Mouse (Mus musculus) embryo, embryonic 10 days (tissue): Measurements from ENCODE around the gene Washc1.
"Not testable (repeated sequence)": the region's sequence is repeated elsewhere in the genome, so short reads cannot be mapped to it uniquely, and the experiment has no call there.

ENCODE experiments used
- DNase-seq: peaks from one replicate; pipeline ENCODE4 v3.0.0-alpha.2; 2015; ENCODE audit warnings: low spot score

Washc1 gene

DNA sequence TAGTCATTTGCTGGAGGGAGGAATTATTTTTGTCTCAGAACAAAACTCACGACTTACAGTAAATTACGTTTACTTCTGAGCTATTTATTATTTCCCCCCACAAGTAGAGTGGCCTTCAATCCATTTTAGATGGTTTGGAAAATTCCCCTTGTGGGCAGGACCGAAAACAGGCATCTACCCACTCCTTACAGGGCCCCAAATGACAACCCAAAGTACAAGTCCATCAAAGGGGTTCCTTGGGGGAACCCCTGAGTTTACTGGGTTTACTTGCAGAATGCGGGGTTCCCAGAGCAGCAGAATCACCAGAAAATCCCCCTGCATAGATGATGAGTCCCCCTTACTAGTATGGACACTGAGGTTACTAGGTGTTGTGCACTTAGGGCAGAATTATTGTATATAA, 821 bp downstream of the Washc1 start:
- no peak for DNase-seq

DNA sequence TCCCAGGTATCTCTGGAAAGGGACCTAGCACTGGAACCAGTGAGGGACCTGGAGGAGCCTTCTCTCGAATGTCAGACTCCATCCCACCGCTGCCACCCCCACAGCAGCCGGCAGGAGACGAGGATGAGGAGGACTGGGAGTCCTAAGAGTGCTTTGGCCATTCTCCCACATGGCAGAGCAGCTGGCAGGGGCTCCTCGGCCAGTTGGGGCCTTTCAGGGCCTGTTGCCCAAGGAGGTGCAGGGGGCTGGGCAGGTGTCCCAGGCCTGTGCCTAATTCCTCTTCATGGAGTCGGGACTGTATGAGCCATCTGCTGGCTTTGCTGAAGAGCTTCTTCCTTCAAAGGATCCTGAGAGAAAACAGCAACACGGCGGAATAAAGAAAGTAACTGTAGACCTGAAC, 7.6 kb downstream of the Washc1 start:
- no peak for DNase-seq

DNA sequence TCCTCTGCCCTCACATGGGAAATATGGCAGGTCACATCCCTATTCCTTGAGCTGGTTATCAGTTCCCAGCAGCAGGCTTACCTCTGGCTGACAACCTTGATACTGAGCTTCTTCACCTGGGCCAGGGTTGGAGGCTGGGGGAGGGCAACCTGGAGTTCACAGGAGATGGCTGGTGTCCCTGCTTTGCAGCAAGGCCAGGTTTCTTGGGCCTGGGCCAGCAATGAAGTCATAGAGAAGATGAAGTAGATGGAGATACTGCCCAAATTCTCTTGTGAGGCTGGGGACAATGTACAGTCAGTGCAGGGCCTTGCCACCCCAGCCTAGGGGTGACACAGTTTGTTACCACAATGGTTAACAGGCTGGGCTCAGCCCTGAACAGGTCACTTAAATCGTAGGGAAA, 9.4 kb downstream of the Washc1 start:
- no peak for DNase-seq

DNA sequence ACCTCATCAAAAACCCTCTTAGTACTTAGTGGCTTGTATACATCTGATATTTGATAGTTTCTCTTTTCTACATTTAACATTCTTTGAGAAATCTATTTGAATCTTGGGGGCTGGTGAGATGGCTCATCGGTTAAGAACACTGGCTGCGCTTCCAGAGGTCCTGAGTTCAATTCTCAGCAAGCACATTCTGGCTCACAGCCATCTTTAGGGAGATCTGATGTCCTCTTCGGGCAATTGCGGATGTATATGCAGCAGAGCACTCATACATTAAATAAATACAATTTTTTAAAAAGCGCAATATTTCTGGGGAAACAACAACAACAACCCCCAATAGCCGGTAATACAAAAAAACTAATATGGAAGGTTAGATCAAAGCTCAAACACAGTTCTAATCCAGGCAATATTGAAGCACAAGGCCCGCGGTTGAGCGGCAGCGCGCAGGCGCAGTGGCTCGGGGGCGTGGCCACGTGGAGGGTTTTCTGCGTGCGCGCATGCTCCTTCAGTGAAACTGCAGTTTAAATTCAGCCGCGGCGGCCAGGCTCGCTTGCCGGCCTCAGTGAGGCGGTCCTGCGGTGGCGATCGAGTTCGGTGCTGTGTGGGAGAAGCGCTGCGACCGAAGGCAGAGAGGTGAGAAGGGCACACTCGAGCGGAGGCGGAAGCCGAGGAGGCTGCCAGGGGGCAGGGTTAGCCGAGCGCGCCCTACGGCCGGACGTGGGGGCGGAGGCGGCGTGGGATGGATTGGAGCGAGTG, 11.9 kb downstream of the Washc1 start, which contains the start of gene Ddx11:
Gene Ddx11 (plus strand): TSS at position 455 of the 750 bp plus-strand sequence.
- peak; percentile 95 for DNase-seq

DNA sequence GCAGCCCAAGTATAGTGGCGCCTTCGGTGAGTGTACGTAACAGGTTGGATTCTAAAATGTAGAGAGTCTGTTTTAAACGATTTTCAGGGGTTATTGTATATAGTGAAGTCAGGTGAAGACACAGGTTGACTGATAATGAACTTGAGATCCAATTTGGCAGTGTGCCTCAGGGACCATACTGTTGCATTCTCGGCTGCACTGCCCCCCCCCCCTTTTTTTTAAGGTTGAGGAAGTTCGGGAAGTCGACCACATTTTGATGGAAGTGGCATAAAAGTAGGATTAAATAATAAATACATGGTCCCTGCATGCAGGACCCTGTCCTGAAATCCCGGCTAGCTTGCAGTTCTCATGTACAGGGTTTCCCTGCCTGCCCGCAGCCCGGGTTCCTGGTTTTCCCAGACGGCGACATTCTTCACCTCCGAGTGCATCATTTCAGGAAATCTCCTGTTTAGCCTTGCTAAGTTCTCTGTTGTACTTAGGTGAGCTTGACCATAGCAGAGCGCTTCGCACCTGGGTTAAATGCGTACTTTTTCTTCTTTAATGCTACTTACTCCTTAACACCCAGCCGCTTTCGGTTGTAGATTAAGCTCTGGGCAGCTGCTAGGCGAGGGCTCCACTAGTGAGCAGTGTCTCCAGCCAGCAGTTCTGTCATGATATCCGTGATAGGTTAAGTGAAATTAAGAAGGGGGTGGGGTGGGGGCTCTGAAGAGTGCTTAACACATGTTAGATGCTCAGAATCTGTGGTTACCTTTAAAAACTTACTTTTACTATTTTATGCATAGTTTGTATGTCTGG, 12.7 kb downstream of the Washc1 start:
- DNase-seq, result peak; percentile 41

DNA sequence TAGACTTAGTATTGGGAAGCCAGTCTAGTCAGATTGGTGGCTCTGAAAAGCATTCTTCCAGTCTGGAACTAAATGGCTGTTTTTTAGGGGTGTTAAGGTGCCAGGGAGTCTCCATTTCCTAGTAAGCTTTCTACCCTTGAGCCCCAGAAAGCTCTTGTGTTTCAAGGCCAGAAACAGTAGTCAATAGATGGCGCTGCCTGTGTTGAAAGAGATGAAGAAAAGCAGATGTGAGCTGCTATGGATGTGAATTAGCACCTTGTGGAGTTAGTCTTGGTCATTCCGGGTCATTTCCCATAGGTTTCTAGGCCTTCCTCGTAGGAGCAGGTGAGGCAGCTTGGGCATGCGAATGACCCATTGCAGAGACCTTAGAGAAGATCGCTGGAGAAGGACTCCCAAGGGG, 13.9 kb downstream of the Washc1 start:
- DNase-seq, result peak; percentile 55

DNA sequence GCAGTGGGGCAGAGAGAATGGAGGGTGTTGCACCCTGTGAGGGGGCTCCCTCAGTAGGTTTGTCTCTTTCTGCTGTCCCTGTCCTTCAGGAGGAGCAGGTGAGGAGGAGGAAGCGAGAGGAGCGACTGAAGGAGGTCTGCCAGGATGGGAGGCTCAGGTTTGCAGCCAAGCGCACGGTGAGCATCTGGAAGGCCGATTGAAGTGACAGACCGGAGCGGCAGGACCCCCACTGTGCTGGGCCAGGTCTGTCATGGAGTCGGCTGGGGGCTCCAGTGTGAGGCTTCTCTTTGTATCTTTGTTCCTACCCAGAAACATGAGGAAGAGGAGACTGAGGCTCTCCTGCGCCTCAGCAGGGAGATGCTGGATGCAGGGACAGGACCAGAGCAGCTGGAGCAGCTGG, 19.0 kb downstream of the Washc1 start:
- DNase-seq, result no peak

DNA sequence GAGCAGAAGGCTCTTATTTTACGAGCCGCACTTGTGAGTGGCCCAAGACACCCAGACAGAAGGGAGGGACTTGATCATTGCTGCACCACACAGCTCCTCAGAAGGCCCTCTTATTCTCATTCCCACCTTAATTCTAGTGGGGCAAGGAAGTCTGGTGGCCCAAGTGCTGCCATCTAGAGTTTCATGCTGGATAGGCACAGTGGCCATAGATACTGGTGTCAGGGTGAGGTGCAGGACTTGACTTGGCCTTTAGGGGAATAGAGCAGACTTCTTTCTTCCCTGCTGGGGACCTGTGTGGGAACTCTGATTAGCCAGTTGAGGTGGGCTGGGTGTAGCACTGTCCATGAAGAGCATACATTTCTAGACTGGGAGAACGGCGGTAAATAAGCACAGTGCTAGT, 19.9 kb downstream of the Washc1 start:
- DNase-seq, result peak; percentile 41

DNA sequence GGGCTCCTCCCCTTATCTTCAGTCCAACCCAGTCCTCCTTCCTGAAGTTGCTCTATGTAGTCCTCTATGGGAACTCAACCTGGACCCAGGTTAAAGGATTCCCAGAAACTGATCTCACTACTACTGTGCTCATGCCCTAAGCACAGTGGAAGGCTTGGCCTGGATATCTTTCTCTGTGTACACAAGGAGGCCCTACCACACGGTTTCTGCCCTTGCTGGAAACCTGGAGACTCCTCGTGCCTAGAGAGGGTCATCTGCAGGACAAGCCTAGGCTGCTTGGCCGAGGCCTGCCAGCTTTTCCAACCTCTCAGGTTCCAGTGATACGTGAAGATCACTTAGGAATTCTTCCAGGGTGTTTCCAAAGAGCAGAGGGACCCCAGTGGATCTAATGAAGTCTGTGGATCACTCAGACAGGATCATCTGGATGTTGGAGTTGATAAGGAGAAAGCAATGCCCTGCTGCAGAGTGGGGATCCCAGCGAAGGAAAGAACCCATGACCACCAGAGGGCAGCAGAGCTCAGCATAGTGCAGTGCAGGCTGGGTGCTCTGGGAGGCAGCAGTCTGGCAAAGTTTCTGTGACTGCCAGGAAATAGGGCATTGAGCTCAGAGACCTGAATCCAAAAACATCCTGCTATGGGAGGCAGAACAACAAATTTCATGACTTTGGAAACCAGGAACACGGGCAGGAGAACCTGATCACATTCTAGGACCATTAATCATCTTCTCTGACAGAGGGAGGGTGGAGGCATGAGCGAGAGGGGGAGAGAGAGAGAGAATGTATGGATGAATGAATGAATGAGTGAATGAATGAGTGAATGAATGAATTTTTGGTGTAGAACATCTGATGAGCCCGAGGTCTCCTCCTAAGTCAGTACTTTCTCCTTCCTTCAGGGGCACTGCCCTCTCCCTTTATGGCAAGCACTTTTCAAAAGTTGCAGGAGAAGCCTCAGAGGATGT, 41.6 kb downstream of the Washc1 start:
- DNase-seq, result not testable (repeated sequence)

DNA sequence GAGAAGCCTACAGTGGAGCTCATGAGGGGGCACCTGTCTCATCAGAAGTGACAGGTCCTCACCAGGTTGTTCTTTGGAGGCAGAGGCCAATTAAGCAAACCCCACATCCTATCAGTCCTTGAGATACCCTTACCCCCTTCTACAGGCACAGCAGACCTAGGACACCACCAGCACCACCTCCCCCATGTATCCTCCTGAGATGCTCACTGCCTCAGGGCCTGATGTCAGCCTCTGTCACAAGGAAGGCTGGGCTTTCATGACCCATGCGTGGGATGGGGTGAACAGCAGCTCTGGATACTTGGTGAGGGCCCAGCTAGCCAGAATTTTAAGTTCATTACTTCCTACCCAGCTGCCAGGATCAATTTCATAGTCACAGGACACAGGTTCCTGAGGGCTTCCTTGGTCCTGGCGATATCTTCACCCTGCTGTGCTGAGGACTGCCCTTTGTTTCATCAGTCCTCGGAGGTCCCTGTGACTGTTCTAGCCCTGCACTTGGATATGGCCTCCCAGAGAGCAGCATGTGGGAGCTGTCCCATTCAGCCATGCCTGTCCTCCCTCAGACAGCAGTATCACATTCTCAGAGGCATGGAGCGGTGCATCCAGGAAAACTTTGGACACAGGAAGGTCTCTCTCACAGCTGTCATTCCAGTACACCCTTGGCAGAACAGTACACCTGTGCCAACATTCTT, 42.5 kb downstream of the Washc1 start:
- DNase-seq, result not testable (repeated sequence)

DNA sequence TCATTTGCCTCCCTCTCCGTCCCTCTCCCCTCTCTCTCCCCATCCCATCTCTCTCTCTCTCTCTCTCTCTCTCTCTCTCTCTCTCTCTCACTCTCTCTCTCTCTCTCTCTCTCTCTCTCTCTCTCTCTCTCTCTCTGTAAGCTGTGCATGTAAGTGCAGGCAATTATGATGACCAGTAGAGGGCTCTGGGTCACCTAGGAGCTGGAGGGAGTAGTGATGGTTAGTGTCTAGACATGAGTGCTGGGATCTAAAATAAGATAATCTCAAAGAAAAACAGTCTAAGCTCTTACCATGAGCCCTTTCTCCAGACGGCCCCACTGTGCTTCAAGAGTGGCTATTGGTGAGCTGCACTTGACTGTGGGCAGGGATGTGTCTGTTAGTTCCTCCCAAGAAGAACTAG, 43.5 kb downstream of the Washc1 start:
- DNase-seq, result no peak

DNA sequence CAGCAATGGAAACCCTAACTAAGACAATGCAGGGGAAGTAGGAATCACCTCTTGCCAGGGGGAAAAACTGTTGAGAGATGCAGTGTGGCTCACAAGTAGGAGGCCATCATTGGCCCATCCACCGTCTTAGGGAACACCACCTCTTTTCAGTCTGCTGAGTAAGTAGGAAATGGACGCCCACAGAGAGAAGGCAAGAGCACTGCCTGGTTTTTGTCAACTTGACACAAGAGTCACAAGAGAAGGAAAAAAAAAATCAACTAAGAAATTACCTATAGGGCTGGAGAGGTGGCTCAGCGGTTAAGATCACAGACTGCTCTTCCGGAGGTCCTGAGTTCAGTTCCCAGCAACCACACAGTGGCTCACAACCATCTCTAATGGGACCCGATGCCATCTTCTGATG, 46.9 kb downstream of the Washc1 start:
- DNase-seq, result no peak

DNA sequence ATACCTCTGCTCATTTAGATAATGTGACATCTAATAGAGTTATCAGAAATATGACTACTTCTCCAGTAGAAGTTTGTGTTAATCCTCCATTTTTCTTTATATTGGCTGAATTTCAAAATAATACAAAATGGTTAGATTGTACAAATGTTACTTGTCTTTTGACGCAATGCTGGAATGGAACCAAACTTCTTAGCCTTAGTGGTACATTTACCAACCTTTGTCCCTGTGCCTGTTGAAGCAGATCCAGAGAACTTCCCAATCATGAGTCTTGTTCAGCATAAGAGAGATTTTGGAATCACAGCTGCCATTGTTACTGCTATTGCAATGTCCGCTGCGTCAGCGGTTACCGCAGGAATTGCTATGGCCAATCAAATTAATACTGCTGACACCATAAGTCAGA, 55.8 kb downstream of the Washc1 start:
- DNase-seq, result not testable (repeated sequence)
